Mouse (Mus musculus) erythroblast, embryonic 14.5 days (primary cell): ENCODE measurements around the gene Gm37240.

Experiments used
- GATA1 ChIP-seq: IDR thresholded peaks from 2 replicates; pipeline ENCODE4 v1.6.1; 2012; ENCODE audit warnings: low read length, inconsistent platforms, mixed read lengths
- TAL1 ChIP-seq: IDR thresholded peaks from 3 replicates; pipeline ENCODE4 v1.6.1; 2012; ENCODE audit warnings: low read length, inconsistent platforms, mixed read lengths

- no peak for TF ChIP-seq GATA1
- no peak for TF ChIP-seq TAL1
Measured at GRCm38 (mm10) chr3:84673552-84673951, 1213.8 kb downstream of the Gm37240 start.
